Mouse (Mus musculus) left cerebral cortex, adult 8-10 months (tissue): Measurements from ENCODE around the gene BC049715. TPM values are rescaled to one million over a fixed set of nuclear protein-coding genes. Genes with fewer than 3 reads are reported as not detected.
"Not testable (repeated sequence)": the region's sequence is repeated elsewhere in the genome, so short reads cannot be mapped to it uniquely, and the experiment has no call there.

Source experiments
- DNase-seq, 2 experiments: peaks; one replicate each; pipeline ENCODE4 v3.0.0; 2022; ENCODE audit warnings: low spot score in 2 of 2
- total RNA-seq, 4 experiments: library from RNA; stranded (reverse); gene quantifications; 2 replicates each; pipeline ENCODE4 v1.2.4; 2022

BC049715 gene
- total RNA-seq, 4 experiments from 2014 or later, result 2.1 to 5.4 (median 3.7) TPM

- DNase-seq, result no peak
Observed at GRCm38 (mm10) chr6:136848971-136849370, 21.5 kb downstream of the BC049715 start.

GRCm38 (mm10) chr6:136850267-136850666, 22.8 kb downstream of the BC049715 start:
- no peak for DNase-seq

GRCm38 (mm10) chr6:136852348-136852747, 24.9 kb downstream of the BC049715 start:
- no peak for DNase-seq

- DNase-seq, result no peak
Observed at GRCm38 (mm10) chr6:136852762-136853161, 25.3 kb downstream of the BC049715 start.

GRCm38 (mm10) chr6:136854361-136854781, 26.9 kb downstream of the BC049715 start:
- DNase-seq, result no peak

- no peak for DNase-seq
Observed at GRCm38 (mm10) chr6:136855183-136855582, 27.8 kb downstream of the BC049715 start.

- DNase-seq, result no peak
Observed at GRCm38 (mm10) chr6:136856071-136856636, 28.7 kb downstream of the BC049715 start.

- DNase-seq, result no peak
Observed at GRCm38 (mm10) chr6:136857186-136857872, 29.9 kb downstream of the BC049715 start, which contains the start of gene Art4. Gene Art4, minus strand, starts transcription at chr6:136857733.

- DNase-seq, result no peak
Observed at GRCm38 (mm10) chr6:136857873-136858260, 30.4 kb downstream of the BC049715 start.

- no peak for DNase-seq
Observed at GRCm38 (mm10) chr6:136858420-136858819, 31.0 kb downstream of the BC049715 start.

- no peak for DNase-seq
Observed at GRCm38 (mm10) chr6:136861020-136861419, 33.6 kb downstream of the BC049715 start.

- DNase-seq, result no peak
Observed at GRCm38 (mm10) chr6:136865360-136865759, 37.9 kb downstream of the BC049715 start.

- no peak for DNase-seq
Observed at GRCm38 (mm10) chr6:136866150-136866549, 38.7 kb downstream of the BC049715 start.

GRCm38 (mm10) chr6:136868921-136869320, 41.5 kb downstream of the BC049715 start:
- no peak for DNase-seq

- DNase-seq, result no peak
Observed at GRCm38 (mm10) chr6:136874599-136874998, 47.2 kb downstream of the BC049715 start.

- DNase-seq, result peak; percentile 18 to 61
Observed at GRCm38 (mm10) chr6:136875670-136876069, 48.2 kb downstream of the BC049715 start, which contains the start of gene Mgp. Gene Mgp, minus strand, starts transcription at chr6:136875823.

- DNase-seq, result no peak
Observed at GRCm38 (mm10) chr6:136881678-136882077, 54.3 kb downstream of the BC049715 start.

- no peak for DNase-seq
Observed at GRCm38 (mm10) chr6:136883431-136883915, 56.0 kb downstream of the BC049715 start.

- no peak for DNase-seq
Observed at GRCm38 (mm10) chr6:136883961-136884360, 56.5 kb downstream of the BC049715 start.

GRCm38 (mm10) chr6:136884766-136885165, 57.3 kb downstream of the BC049715 start:
- DNase-seq, result not testable (repeated sequence)

- no peak for DNase-seq
Observed at GRCm38 (mm10) chr6:136887854-136888253, 60.4 kb downstream of the BC049715 start.

- DNase-seq, result no peak
Observed at GRCm38 (mm10) chr6:136889067-136889466, 61.6 kb downstream of the BC049715 start.

GRCm38 (mm10) chr6:136889554-136889953, 62.1 kb downstream of the BC049715 start:
- DNase-seq, result no peak
